Mouse (Mus musculus) left cerebral cortex, postnatal 25 days (tissue): Measurements from ENCODE around the gene Htr2c. TPM values are rescaled to one million over a fixed set of nuclear protein-coding genes. Genes with fewer than 3 reads are reported as not detected.
A peak's percentile ranks its signal among the peaks of the same experiment; 100 is the strongest.

ENCODE experiments used
- DNase-seq, 2 experiments: peaks; one replicate each; pipeline ENCODE4 v3.0.0; 2022; ENCODE audit warnings: low spot score in 2 of 2, mixed read lengths in 1 of 2
- intact Hi-C: fragments of 180-260 bp; cut with DNase I; formaldehyde crosslinking; loops from one replicate; pipeline ENCODE4 v1.15.1; 2025
- microRNA-seq, 2 experiments: library from miRNA; unstranded; fragments of <30 nt; microRNA quantifications; one replicate each; pipeline ENCODE4 v1.2.0; 2022
- total RNA-seq, 2 experiments: library from RNA; stranded (reverse); gene quantifications; 2 replicates each; pipeline ENCODE4 v1.2.3; 2021

The Htr2c gene
- total RNA-seq, result 10 to 100 TPM; 27.1 to 42.8 TPM

DNA sequence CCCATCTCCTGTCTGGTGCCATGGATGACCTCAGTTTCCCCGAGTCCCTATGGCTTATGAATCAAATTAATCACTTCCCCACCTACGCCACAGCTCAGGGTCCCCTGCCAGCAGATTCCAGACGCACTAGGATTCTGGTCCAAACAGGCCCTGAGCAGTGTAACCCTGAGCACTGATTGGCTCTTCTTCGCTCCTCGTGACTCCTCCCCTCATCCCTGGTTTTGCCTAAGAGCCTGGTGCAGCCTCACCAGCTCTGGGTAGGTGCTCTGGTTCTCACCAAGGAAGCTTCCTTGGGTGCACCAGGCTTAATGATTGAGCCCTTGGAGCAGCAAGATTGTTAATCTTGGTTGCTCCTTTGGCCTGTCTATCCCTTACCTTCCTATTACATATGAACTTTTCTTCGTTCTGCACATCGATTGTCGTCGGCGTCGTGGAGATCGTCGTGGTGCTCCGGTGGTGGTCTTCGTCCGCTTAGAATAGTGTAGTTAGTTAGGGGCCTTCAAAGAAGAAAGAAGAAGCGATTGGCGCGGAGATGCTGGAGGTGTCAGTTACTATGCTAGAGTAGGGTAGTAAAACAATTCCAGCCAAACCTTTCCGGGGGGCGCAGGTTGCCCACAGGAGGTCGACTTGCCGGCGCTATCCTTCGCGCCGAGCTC lies at the start of gene Htr2c:
Htr2c (plus strand) TSS at position 256 of the 656 bp plus-strand sequence.
- peak; percentile 14 to 24 for DNase-seq
- intact Hi-C loops, result no loop called here

DNA sequence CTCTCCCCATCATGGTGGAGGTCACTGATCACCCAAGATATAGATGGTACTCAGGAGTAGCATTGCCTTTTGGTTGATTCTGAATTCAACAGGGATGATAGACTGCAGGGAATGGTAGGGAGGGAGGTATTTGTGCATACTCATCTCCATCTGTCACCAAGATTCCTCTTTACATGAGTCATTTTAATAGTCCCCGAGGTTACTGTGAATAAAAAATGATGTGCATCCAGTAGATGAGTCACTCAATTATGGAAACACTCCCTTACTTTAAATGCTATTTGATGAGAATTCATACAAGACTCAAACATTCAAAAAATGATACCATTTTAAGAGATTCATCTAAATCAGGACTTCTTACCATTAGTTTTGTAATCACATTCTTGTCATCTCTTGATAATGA lies 34.1 kb upstream of the Htr2c start:
- intact Hi-C loops, result no loop called here
- DNase-seq, result no peak

DNA sequence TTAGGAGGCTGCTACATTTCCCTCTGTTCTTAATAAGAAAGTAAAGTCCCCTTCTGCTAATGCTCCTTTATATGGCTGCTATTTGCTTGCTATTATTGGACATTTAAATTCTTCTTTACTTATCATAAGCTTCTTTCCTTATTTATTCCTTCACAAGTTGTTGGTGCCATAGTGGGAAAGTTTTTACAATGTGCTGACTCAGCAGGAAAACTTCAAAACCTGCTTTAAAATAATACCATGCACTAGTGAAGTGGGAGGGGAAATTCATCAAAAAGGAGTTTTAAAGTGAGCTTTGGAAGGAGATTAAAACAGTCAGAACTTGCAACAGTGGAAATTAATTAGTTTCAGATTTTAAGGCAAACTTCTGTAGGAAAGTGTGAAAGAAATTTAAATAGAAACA lies 26.0 kb upstream of the Htr2c start:
- DNase-seq, result no peak
- intact Hi-C loops, result no loop called here

DNA sequence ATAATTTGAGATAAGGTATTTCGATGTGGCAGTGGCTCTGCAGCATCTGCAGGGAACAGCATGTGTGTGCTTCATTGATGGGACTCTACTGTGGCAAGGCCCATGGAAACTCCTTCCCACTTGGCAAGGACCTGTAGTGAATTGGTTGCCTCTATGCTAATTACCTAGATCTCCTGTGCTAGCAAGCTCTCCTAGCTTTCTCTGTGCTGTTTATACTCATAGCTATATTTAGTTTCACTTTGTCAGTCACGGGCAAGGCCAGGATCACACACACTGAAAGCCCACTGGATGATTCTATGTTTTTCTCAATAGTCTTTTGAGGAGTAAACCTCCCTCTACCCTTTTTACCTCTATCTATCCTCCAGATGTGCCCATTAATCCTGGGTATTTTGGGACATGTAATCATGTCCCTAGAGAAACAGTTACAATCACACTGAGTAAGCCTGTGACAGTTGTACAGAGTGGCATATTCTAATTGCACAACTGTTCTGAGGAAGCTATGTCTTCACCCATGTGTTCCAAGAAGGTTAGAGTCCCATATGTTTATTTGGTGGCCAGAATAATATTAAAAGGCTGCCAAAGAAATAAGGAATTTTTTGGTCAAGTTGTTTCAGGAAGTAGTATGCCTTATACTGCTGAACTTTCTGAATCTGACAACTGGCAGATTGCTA lies 16.0 kb upstream of the Htr2c start:
- no peak for DNase-seq
- intact Hi-C loops, result no loop called here

DNA sequence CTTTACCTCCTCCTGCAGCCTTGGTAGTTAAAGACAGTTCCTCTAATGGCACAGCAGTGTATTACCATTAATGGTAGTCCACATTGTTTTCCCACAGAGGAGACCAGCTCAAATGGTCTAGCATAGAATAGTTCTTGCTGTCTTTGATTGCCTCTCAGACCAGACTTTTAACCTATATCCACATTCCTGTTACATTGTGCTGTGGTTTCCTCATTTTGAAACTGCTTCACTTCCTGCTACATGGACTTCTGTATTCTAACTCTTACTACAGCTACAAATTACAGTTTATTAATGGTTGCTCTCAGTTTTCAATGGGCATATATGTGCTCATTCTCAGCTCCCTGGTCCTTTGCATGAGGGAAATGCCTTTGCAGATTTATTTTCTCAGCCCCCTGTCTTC lies 15.3 kb upstream of the Htr2c start:
- intact Hi-C loops, result no loop called here
- DNase-seq, result no peak

DNA sequence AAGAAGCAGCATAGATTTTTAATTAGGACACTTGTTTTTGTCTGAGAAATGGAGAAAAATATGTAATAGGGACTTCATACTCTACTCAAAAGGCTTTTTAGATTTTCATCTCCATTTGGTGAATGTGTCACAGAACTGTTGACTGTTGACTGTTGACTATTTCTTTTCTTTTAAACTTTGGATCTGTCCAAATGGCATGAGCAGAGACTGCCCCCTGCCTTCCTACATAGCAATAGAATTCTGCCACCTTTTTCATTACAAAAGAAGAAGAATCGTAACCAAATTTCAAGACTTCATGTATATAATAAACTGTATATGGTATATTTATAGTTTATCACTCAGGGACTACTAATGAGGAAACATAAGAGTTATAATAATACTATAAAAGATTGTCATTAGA lies 3.7 kb upstream of the Htr2c start:
- DNase-seq, result no peak
- intact Hi-C loops, result no loop called here

DNA sequence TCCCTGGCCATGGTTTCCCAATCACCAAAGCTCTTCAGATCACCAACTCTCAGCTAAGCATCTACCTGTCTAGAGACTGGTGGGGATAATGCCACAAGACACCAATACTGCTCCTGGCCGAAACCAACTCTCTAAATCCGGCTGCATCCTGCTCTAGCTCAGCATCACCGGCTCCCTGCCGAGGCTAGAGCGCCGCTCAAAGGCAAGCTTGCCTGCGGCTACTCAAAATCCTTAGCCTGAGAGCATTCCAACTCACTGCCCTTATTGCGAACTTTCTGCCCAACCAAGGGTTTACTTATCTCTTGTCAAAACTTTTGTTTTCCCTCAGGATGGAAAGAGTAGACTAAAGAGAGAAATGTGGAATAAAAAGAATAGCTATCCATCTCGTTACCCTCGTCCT lies 2.4 kb upstream of the Htr2c start:
- intact Hi-C loops, result no loop called here
- DNase-seq, result peak in 1 of 2 experiments; percentile 7

DNA sequence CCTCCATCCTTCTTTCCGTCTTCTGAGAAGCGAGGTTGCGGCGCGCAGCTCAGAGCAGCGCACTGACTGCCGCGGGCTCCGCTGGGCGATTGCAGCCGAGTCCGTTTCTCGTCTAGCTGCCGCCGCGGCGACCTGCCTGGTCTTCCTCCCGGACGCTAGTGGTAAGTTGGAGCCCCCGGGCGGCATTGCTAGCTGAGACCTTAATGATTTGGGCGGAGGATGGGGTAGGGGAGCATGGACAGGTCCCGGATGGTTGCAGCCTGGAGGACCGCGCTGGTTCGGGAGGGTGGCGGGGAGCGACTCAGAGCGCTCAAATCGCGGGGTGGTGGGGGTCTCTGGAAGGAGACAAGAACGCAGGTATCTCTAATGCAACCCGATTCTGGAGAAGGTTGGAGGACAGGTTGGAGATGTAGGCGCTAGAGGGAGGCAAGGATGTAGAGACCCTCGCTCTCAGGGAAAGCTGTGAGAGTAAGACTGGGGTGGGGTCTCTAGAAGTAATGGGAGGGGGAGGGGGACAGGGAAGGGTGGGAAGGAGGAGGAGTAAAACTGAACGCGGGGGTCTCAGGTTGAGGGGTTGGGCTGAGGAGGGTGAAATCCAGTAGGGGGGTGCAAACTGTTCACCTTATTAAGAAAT lies 718 bp downstream of the Htr2c start:
- DNase-seq, result peak; percentile 16 to 35
- intact Hi-C loops, result no loop called here

DNA sequence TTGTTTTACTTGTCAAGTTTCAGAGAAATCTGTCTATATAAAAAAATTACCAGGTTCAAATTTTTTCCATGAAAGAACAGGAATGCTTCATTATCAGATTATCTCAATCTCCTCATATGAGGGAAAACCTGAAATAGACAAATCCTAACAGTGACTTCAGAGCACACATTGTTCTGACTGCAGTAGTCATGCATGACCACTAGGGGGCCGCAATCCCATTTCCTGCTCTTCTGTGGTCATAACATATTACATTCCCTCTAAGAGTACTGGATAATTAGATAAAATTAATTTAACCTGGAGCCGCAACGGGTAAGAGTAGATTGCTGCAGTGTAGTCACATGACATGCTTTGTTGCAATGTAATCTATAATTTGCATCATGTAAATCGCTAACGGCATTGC lies 17.6 kb downstream of the Htr2c start:
- no peak for DNase-seq
- intact Hi-C loops, result no loop called here

DNA sequence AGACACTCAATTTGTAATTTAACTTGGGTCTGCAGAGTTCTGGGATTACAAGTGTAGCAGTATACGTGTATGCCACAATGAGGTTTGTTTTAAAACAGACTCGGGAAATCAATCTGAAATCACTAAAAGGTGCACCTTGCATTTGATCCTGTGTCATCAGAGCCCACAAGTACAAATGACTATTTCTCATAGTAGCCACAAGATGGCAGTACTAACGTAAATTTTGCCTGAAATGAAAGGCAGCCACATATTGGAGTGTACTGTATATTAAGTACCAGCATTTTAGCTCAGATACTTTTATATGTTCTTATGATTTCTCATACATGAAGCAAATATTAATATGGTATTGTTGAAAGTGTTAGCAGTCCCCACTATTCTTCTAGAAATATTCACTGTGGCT lies 93.4 kb downstream of the Htr2c start:
- intact Hi-C loops, result loop anchor here (5.0 kb wide), 1 partner anchor 552 kb away; no protein-coding TSS in a partner anchor

DNA sequence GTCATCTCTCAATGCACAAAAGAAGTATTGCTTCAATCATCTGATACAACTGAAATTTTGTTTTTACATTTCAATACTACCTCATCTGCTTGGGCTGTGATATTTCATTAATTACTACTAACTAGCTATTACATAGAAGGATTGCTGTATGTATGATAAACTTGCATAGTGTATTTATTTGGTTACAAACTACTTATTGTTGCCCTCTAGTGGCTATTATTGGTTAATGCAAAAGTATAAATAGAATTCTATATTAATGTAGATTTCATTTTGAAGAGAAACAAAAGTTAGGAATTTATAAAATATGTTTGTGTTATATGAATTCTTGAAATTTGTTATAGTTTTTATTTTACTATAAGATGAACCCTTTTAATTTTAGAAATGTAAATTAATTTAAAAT lies 109.3 kb downstream of the Htr2c start:
- intact Hi-C loops, result no loop called here
- DNase-seq, result no peak

More for the DNA sequence above, 93.4 kb downstream of the Htr2c start:
- DNase-seq, result no peak

DNA sequence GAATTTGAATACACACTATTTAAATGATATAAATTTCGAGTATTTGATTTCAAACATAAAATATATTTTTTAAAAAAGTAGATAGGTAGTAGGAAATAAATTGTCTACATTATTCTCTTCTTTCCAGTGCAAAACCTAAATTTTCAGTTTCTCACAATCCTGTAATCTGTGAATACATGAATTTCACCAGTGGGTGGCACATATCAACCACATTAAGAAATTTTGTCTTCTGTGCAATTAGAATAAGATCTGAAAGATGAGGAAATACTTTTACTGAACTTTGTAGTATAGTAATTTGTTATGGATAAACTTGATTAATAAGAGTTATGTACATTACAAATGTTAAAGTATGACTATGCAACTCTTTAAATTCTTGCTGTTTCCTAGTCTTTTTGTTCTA lies 156.8 kb downstream of the Htr2c start:
- DNase-seq, result no peak
- intact Hi-C loops, result no loop called here

DNA sequence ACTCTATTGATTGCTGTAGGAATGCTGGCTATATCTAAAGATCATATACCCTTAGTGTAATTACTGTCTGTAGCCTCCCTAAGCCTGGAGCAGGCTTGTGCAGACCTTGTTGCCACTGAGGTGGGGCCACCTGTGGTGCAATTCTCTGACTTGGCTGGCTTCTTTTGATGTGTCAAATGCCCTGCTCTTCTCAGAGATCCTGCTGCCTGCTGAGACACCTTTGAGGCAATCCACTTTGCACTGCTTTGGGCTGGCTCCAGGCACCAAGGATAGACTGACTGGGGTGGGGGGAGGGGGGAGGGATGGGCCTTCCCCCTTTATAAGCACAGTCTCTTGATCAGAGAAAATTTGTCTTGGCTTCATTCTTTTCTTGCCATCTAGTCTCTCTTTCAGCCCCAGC lies 252.9 kb downstream of the Htr2c start:
- intact Hi-C loops, result no loop called here
- no peak for DNase-seq

DNA sequence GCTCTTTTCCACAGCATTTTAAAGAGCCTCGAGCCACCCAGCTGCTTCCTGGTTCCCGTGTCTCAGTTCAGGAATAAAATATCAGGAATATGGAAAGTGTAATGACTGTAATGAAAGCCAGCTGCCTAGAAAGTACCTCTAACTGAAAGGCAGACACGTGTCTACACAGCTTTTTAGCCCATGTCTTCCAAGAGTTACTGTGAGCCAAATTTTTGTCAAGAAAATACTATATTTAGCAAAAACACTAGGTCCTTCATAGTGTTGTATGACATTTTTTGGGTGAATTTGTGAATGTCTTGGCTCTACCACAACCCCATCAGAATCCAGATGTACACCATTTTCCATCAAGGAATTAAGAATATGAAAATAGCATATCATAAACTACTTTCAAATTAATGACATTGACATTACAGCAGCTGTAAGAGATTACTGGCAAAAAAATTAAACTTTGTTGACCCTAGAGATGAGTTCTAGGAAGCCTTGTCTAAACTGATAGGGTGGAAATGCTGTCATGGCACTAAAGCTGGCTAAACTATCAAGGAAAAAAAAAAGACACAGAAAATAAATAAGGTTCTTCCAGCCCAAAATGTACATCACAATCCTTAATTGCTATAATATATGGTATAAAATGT lies 255.2 kb downstream of the Htr2c start:
- DNase-seq, result no peak
- intact Hi-C loops, result no loop called here

DNA sequence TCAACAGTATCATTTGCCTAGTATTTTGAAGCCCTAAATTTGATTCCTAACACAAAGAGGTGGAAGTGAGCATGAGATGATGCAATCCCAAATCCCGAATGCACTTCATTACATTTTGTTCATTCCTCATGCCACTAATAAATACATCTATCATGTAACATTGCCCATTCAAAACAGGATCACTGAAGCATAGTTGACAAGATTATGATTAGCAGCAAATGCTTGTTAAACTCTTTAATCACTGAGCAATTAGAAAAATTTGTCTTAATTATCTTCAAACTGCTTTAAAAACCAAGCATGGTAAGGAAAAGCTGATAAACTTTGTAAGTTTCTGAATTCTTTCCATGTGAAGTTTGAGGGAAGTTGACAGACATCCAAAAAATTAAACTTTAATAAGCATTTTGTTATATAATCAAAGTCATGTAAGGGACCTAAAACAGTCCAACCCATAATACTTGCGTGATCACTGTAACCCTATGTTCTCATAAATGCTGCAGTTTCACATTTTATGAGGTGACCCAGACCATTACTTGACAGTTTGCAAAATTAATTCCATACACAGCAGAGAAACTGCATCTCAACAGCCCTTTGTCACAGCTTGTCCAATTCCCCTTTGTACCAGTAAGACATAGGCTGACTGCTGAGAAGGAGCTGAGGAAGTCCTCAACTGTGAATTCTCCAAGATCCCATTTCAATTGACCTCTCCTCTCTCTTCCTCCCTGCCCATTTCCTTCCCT lies 276.7 kb downstream of the Htr2c start:
- intact Hi-C loops, result no loop called here
- no peak for DNase-seq

Small RNA genes lying within 50 kb of the gene (microRNA-seq; reads per million reads assigned to microRNA genes)
- gene Gm22650 (1.3 to 4.5 reads per million in 2 experiments), gene Gm24627 (0 reads per million in 2 experiments), gene Mir1264 (23.9 to 40.1 reads per million in 2 experiments), gene Mir1298 (94.7 to 412 reads per million in 2 experiments), gene Mir1912 (0 to 1.7 reads per million in 2 experiments), gene Mir448 (18.1 to 26.0 reads per million in 2 experiments), gene Mir764 (18.3 to 24.5 reads per million in 2 experiments)
